Mouse (Mus musculus) intestine, postnatal 0 days (tissue): ENCODE results near the gene Kctd15. TPM values are rescaled to one million over a fixed set of nuclear protein-coding genes. Genes with fewer than 3 reads are reported as not detected.

Source experiments
- ATAC-seq: fragments of 200-750 bp; cut with Nextera tagmentation; 2 replicates; pipeline ENCODE4 v1.8.0; 2017; ENCODE audit warnings: mild to moderate bottlenecking, moderate TSS enrichment, moderate library complexity
- H3K27ac ChIP-seq: fragments of 300-500 bp; sonication (generic); 2 replicates; pipeline ENCODE4 v1.5.1; 2014; ENCODE audit warnings: mild to moderate bottlenecking, low read depth, low read length, moderate library complexity
- H3K27me3 ChIP-seq: fragments of 300-500 bp; sonication (generic); replicated peaks from 2 replicates; pipeline ENCODE4 v1.6.1; 2014; ENCODE audit warnings: low read length, mixed read lengths; ENCODE audit not compliant: control insufficient read depth, insufficient read depth
- H3K36me3 ChIP-seq: fragments of 300-500 bp; sonication (generic); 2 replicates; pipeline ENCODE4 v1.6.1; 2014; ENCODE audit warnings: mild to moderate bottlenecking, moderate library complexity; ENCODE audit not compliant: control insufficient read depth, insufficient read depth
- H3K4me1 ChIP-seq: fragments of 300-500 bp; sonication (generic); replicated peaks from 2 replicates; pipeline ENCODE4 v1.6.1; 2014; ENCODE audit warnings: antibody characterized with exemption, low read length, mixed read lengths; ENCODE audit not compliant: control insufficient read depth, insufficient read depth
- H3K4me2 ChIP-seq: fragments of 300-500 bp; sonication (generic); replicated peaks from 2 replicates; pipeline ENCODE4 v1.6.1; 2014; ENCODE audit warnings: low read depth, mild to moderate bottlenecking, moderate library complexity
- H3K4me3 ChIP-seq: fragments of 300-500 bp; sonication (generic); 2 replicates; pipeline ENCODE4 v1.5.1; 2014; ENCODE audit warnings: low read depth, low read length
- H3K9ac ChIP-seq: fragments of 300-500 bp; sonication (generic); 2 replicates; pipeline ENCODE4 v1.6.1; 2014; ENCODE audit warnings: mild to moderate bottlenecking, low read depth, low read length
- H3K9me3 ChIP-seq: fragments of 300-500 bp; sonication (generic); 2 replicates; pipeline ENCODE4 v1.6.1; 2016; ENCODE audit warnings: mixed run types; ENCODE audit not compliant: control insufficient read depth
- CTCF ChIP-seq: sonication (generic); IDR thresholded peaks from 2 replicates; pipeline ENCODE4 v1.5.1; 2016; ENCODE audit warnings: low read depth, mild to moderate bottlenecking, control low read depth, antibody characterized with exemption, moderate library complexity
- WGBS: fragments of 180-500 bp; shearing (Covaris S2); extraction: QIAGEN DNeasy Blood & Tissue Kit; methylation state at CpG from one replicate; pipeline ENCODE4 v1.1.7; 2014; 5-methylcytosine and 5-hydroxymethylcytosine counted together
- polyA plus RNA-seq: library from polyadenylated mRNA; unstranded; fragments of >200 nt; fragmentation: Nextera tagmentation; extraction: Ambion mirVana; gene quantifications from 2 replicates; pipeline ENCODE4 v1.2.1, GENCODE M21; 2015

Kctd15 gene
- polyA plus RNA-seq, 1 experiment from 2014 or later = 6.7 TPM

GRCm38 (mm10) chr7:34598576-34598975 lies 58.0 kb downstream of the Kctd15 start:
- H3K27me3 ChIP-seq = no peaks in the 10 kb centered on the region
- H3K9me3 ChIP-seq = no peaks in the 10 kb centered on the region
- no peak for ATAC-seq

GRCm38 (mm10) chr7:34597986-34598385 lies 58.5 kb downstream of the Kctd15 start:
- Histone ChIP-seq H3K4me2 (no peak overlapping the region), H3K9ac (no peak overlapping the region), H3K36me3 (no peaks in the 10 kb centered on the region), H3K4me3 (no peak overlapping the region), H3K9me3 (no peaks in the 10 kb centered on the region), H3K27me3 (no peaks in the 10 kb centered on the region), H3K4me1 (no peaks in the 10 kb centered on the region), H3K27ac (no peak overlapping the region)
- TF ChIP-seq CTCF = no peak
- no peak for ATAC-seq
- WGBS = 79% methylated on average over 9 of the region's 9 CpGs

More at GRCm38 (mm10) chr7:34598576-34598975, 58.0 kb downstream of the Kctd15 start:
- WGBS = 65% methylated on average over 9 of the region's 9 CpGs
- Histone ChIP-seq H3K36me3 (no peaks in the 10 kb centered on the region), H3K4me3 (no peak overlapping the region), H3K9ac (no peak overlapping the region), H3K4me1 (no peaks in the 10 kb centered on the region), H3K27ac (no peak overlapping the region), H3K4me2 (no peak overlapping the region)
- TF ChIP-seq CTCF = no peak

DNA sequence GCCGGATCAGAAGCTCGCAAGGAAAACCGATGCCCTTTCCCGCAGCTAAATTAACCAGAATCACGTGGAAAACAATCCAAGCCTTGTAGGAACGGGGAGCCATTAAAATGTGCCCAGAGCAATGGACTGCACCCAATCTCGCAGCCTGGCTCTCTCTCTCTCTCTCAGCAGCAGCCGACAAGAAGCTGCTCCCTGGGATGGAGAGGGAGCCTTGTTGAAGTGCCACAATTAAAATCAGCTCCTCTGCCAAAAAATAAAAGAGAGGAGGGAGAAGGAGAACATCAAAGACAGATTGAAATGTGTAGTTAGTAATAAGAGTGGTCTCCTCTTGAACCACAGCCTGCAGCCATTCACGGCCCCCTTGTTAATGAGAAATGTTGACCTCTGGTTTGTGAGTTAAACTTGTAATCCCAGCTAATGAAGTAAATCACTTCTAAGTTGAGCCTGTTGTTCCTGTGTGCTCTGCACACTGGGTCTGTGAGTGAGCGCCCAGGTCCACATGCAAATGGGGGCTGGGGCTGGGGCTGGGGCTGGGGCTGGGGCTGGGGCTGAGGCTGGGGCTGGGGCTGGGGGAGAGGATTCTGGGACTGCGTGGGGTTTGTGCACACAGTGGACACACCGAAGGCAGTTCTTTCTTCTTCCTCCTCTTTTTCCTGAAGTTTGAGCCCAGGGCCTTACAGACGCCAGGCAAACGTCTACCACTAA lies 59.8 kb downstream of the Kctd15 start:
- H3K4me1 ChIP-seq = no peaks in the 10 kb centered on the region
- no peaks in the 10 kb centered on the region for H3K9me3 ChIP-seq
- no peak overlapping the region for H3K4me3 ChIP-seq
- TF ChIP-seq CTCF = no peak
- H3K36me3 ChIP-seq = no peaks in the 10 kb centered on the region
- no peak overlapping the region for H3K4me2 ChIP-seq
- no peaks in the 10 kb centered on the region for H3K27me3 ChIP-seq
- no peak for ATAC-seq
- H3K9ac ChIP-seq = no peak overlapping the region
- H3K27ac ChIP-seq = no peak overlapping the region
- 66% methylated on average over 14 of the region's 14 CpGs for WGBS

DNA sequence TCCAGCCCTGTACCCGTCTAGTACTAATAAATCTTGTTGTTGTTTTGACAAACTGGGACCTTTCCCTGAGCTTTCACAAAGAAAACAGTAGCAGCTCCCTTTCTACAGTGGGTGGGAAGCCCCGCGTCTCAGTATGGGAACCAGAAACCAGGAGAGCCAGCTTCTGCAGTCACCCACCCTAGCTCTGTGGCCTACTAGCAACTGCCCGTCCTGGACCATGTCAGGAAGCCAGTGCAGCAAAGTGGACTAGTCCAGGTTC lies 61.3 kb downstream of the Kctd15 start:
- no peaks in the 10 kb centered on the region for H3K4me1 ChIP-seq
- H3K27me3 ChIP-seq = no peaks in the 10 kb centered on the region
- H3K9me3 ChIP-seq = no peaks in the 10 kb centered on the region
- no peak overlapping the region for H3K27ac ChIP-seq
- H3K9ac ChIP-seq = no peak overlapping the region
- 69% methylated on average over 4 of the region's 4 CpGs for WGBS
- H3K4me3 ChIP-seq = no peak overlapping the region
- no peak overlapping the region for H3K4me2 ChIP-seq
- no peaks in the 10 kb centered on the region for H3K36me3 ChIP-seq
- TF ChIP-seq CTCF = no peak
- ATAC-seq = no peak

GRCm38 (mm10) chr7:34594501-34595306 lies 61.8 kb downstream of the Kctd15 start:
- no peak overlapping the region for H3K27ac ChIP-seq
- ATAC-seq = no peak

GRCm38 (mm10) chr7:34590711-34591110 lies 65.8 kb downstream of the Kctd15 start:
- 89% methylated on average over 11 of the region's 11 CpGs for WGBS
- H3K9ac ChIP-seq = no peak overlapping the region

More at GRCm38 (mm10) chr7:34594501-34595306, 61.8 kb downstream of the Kctd15 start:
- Histone ChIP-seq H3K9ac (no peak overlapping the region), H3K4me3 (0 out of 2 replicates have a peak overlapping the region, but pooled peaks have one; percentile 5), H3K9me3 (no peaks in the 10 kb centered on the region), H3K27me3 (no peaks in the 10 kb centered on the region), H3K4me1 (no peaks in the 10 kb centered on the region), H3K4me2 (peak overlapping the region; percentile 44), H3K36me3 (no peaks in the 10 kb centered on the region)
- WGBS = 42% methylated on average over 18 of the region's 18 CpGs
- no peak for TF ChIP-seq CTCF

More at GRCm38 (mm10) chr7:34590711-34591110, 65.8 kb downstream of the Kctd15 start:
- ATAC-seq = no peak
- H3K36me3 ChIP-seq = no peaks in the 10 kb centered on the region
- peaks cover 5% of the 10 kb centered on the region; the same call in 1 of the 2 replicates for H3K9me3 ChIP-seq
- no peak overlapping the region for H3K4me2 ChIP-seq
- H3K27ac ChIP-seq = no peak overlapping the region
- H3K27me3 ChIP-seq = no peaks in the 10 kb centered on the region
- no peak overlapping the region for H3K4me3 ChIP-seq
- H3K4me1 ChIP-seq = no peaks in the 10 kb centered on the region
- TF ChIP-seq CTCF = no peak

Other genes with a start within 250 kb of the Kctd15 start
- 2.7 and 3.5 TPM in 2 replicates for gene Chst8, start 156.0 kb upstream of the Kctd15 start, polyA plus RNA-seq